Mouse (Mus musculus) macrophage (primary cell): ENCODE results near the gene Celsr3. TPM values are rescaled to one million over a fixed set of nuclear protein-coding genes. Genes with fewer than 3 reads are reported as not detected.

Source experiments
- H3K27ac ChIP-seq: fragments of 350-480 bp; formaldehyde crosslinking; 2 replicates; pipeline ENCODE4 v1.9.0; 2021
- H3K36me3 ChIP-seq: fragments of 350-480 bp; formaldehyde crosslinking; 2 replicates; pipeline ENCODE4 v1.9.0; 2021; ENCODE audit errors: inconsistent target
- H3K4me3 ChIP-seq: fragments of 350-480 bp; formaldehyde crosslinking; 2 replicates; pipeline ENCODE4 v1.9.0; 2021; ENCODE audit errors: inconsistent target
- H3K79me2 ChIP-seq: fragments of 350-480 bp; formaldehyde crosslinking; 2 replicates; pipeline ENCODE4 v1.9.0; 2021; ENCODE audit errors: inconsistent target
- WGBS: methylation state at CpG from one replicate; pipeline ENCODE4 v1.1.7; 2026; ENCODE audit warnings: inconsistent platforms; ENCODE audit not compliant: missing documents; 5-methylcytosine and 5-hydroxymethylcytosine counted together
- polyA plus RNA-seq: library from polyadenylated mRNA; stranded (reverse); fragments of 250-400 nt; gene quantifications from 3 replicates; pipeline ENCODE4 v1.2.4, GENCODE M21; 2018; ENCODE audit warnings: inconsistent platforms

The Celsr3 gene
- polyA plus RNA-seq, 1 experiment from 2014 or later, result 0.53 TPM

DNA sequence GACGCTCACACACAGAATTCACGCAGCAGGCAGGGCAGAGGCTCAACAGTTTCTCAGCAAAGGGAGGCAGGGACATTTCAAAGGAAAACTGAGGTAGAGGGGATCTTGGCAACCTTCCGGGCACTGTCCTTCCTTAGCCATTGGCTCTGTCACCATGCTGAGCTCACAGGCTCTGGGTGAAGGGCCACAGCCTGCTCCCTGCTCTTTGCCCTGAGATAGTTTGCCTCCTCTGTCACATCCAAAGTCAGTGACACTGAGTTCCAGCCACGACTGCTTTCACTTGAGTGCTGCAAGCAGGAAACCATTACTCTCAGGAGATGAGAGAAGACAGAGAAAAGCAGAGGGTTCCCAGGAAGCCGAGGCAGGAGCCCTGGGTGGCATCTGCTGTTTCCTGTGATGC is 6.0 kb upstream of the Celsr3 start:
- H3K4me3 ChIP-seq, result no peak overlapping the region
- no peak overlapping the region for H3K27ac ChIP-seq
- peaks cover 36% of the 10 kb centered on the region for H3K36me3 ChIP-seq
- H3K79me2 ChIP-seq, result no peaks in the 10 kb centered on the region
- WGBS, result 63% methylated on average over 5 of the region's 5 CpGs

DNA sequence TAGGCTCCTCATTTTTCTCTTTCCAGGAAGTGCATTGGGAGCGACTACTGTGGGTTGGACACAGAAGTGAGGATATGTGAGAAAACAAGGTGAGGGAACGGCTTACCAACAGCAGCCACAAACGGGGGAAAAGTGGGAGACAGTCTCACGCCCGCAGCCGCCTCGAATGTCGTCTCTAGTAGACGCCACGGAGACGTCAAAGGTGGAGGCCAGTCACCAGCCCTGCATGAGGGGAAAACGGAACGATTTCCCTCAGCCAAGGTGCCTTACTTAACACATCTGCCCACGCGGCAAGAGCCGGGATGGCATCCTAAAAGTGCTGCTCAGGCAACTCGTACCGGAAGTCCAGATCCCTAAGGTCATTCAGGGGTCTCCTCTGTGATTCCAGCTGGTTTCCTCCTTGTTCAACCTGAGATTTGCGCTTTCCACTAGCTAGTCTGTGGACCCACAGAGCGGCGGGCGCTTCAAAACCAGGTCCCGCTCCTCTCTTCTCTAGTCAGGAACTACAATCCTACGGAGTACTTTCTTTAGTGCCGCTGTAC is 1.9 kb upstream of the Celsr3 start:
- no peak overlapping the region for H3K4me3 ChIP-seq
- WGBS, result 15% methylated on average over 25 of the region's 25 CpGs
- no peaks in the 10 kb centered on the region for H3K79me2 ChIP-seq
- H3K36me3 ChIP-seq, result no peaks in the 10 kb centered on the region
- no peak overlapping the region for H3K27ac ChIP-seq

DNA sequence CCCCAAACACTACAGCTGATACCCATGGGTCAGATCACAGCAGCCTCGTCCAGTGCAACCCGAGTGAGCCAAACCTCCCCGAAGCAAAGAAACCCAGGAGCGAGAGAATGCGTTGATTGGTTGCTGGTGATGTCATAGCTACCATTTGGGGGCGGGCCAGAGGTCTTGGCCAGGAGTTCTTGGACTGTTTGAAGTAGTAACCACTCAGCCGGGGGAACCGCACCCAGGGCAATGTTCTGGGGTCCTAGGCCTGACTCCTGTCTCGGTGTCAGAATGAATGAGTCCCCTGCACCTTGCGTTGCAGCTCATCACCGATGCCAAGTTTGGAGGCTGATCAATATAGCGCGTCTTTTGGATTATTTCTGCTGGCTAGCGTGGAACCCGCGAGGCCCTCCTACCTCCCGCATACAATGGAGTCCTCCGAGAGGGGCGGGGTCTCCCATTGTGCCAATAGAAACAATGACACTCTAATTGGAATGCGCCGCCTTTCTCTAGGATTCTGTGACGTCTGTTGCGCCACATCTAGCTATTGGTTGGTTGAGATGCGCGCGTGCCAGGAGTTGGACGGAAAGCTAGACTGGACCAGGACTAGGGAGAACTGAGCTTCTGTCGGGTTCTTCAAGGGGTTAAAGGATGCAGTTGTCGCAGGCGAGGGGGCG is 1.2 kb upstream of the Celsr3 start:
- 11% methylated on average over 31 of the region's 31 CpGs for WGBS
- no peak overlapping the region for H3K27ac ChIP-seq
- H3K79me2 ChIP-seq, result no peaks in the 10 kb centered on the region
- H3K36me3 ChIP-seq, result no peaks in the 10 kb centered on the region
- H3K4me3 ChIP-seq, result no peak overlapping the region

DNA sequence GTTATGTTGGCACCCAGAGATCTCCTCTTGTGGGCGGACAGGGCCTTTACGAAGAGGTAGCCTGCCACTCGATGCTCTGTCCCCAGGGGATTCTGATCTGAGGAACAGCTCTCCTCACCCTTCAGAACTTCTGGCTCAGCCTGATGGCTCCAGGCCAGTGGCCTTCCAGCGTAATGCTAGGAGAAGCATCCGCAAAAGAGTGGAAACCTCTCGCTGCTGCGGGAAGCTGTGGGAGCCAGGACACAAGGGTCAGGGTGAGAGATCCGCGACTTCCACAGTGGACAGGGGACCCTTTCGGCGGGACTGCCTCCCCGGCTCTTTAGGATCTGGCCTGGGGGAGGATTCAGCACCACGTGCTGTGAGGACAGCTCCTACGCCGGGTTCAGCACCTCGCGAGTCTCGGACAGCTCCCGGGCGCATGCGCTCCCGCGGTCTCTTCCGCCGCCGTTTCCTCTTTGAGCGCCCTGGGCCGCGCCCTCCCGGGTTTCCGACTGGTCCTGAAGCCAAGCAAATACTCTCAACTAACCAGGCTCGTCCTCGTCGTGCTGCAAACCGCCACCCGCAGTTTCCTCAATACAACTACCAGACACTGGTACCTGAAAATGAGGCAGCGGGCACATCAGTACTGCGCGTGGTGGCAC is 700 bp downstream of the Celsr3 start:
- no peak overlapping the region for H3K27ac ChIP-seq
- WGBS, result 4% methylated on average over 31 of the region's 39 CpGs

DNA sequence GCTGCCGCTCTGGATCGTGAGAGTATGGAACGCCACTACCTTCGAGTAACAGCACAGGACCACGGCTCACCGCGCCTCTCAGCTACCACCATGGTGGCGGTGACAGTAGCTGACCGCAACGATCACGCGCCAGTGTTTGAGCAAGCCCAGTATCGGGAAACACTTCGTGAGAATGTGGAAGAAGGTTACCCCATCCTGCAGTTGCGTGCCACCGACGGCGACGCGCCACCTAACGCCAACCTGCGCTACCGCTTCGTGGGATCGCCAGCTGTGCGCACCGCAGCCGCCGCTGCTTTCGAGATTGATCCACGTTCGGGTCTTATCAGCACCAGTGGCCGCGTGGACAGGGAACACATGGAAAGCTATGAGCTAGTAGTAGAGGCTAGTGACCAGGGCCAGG is 1.3 kb downstream of the Celsr3 start:
- peak overlapping the region; percentile 20 for H3K4me3 ChIP-seq
- no peaks in the 10 kb centered on the region for H3K79me2 ChIP-seq
- H3K27ac ChIP-seq, result no peak overlapping the region
- 9% methylated on average over 32 of the region's 34 CpGs for WGBS
- no peaks in the 10 kb centered on the region for H3K36me3 ChIP-seq

More for the DNA sequence above, 700 bp downstream of the Celsr3 start:
- Histone ChIP-seq H3K36me3 (no peaks in the 10 kb centered on the region), H3K4me3 (peak overlapping the region; percentile 20), H3K79me2 (no peaks in the 10 kb centered on the region)

DNA sequence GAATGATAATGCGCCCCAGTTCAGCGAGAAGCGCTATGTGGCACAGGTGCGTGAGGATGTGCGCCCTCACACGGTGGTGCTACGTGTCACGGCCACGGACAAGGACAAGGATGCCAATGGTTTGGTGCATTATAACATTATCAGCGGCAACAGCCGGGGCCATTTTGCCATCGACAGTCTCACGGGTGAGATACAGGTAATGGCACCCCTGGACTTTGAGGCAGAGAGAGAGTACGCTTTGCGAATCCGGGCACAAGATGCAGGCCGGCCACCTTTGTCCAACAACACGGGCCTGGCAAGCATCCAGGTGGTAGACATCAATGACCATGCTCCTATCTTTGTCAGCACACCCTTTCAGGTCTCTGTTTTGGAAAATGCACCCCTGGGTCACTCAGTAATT is 1.8 kb downstream of the Celsr3 start:
- Histone ChIP-seq H3K79me2 (no peaks in the 10 kb centered on the region), H3K36me3 (no peaks in the 10 kb centered on the region), H3K27ac (no peak overlapping the region), H3K4me3 (no peak overlapping the region)
- WGBS, result 67% methylated on average over 17 of the region's 18 CpGs

GRCm38 (mm10) chr9:108831637-108832036 is 5.5 kb downstream of the Celsr3 start:
- Histone ChIP-seq H3K27ac (no peak overlapping the region), H3K4me3 (peak overlapping the region; percentile 18), H3K36me3 (no peaks in the 10 kb centered on the region), H3K79me2 (no peaks in the 10 kb centered on the region)
- WGBS, result under 1% methylated on average over 23 of the region's 23 CpGs

DNA sequence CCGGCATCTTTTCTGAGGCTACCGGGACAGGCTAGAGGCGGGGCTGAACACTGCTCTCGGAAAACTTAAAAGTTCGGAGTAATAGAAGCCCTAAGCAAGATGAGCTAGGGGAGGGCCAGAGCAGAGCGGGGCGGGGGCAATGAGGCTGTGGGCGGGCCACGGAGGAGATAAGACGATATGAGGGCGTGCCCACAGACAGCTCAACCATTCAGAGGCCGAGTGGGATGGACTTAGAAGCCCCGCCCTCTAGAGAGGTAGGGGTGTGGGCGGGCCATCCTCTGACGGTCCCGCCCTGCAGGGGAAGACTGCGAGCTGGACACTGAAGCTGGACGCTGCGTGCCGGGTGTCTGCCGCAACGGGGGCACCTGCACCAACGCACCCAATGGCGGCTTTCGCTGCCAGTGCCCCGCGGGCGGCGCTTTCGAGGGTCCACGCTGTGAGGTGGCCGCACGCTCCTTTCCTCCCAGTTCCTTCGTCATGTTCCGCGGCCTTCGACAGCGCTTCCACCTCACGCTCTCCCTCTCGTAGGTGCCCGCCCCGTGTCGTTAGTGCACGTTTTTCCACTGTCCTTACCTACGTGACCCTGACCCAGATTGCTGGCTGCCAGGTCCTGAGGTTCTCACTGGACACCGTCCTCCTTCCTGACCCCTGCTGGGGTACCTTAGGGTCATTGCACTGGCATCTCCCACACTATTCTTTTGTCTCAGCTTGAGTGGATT is 6.4 kb downstream of the Celsr3 start:
- Histone ChIP-seq H3K36me3 (no peaks in the 10 kb centered on the region), H3K79me2 (no peaks in the 10 kb centered on the region), H3K27ac (no peak overlapping the region), H3K4me3 (peak overlapping the region; percentile 18)
- 8% methylated on average over 44 of the region's 46 CpGs for WGBS

GRCm38 (mm10) chr9:108842989-108843388 is 16.9 kb downstream of the Celsr3 start:
- Histone ChIP-seq H3K36me3 (no peaks in the 10 kb centered on the region), H3K27ac (no peak overlapping the region), H3K79me2 (no peaks in the 10 kb centered on the region), H3K4me3 (no peak overlapping the region)
- 29% methylated on average over 14 of the region's 14 CpGs for WGBS

GRCm38 (mm10) chr9:108845390-108845789 is 19.3 kb downstream of the Celsr3 start:
- Histone ChIP-seq H3K36me3 (no peaks in the 10 kb centered on the region), H3K4me3 (no peak overlapping the region), H3K79me2 (no peaks in the 10 kb centered on the region), H3K27ac (no peak overlapping the region)
- WGBS, result 92% methylated on average over 5 of the region's 5 CpGs

DNA sequence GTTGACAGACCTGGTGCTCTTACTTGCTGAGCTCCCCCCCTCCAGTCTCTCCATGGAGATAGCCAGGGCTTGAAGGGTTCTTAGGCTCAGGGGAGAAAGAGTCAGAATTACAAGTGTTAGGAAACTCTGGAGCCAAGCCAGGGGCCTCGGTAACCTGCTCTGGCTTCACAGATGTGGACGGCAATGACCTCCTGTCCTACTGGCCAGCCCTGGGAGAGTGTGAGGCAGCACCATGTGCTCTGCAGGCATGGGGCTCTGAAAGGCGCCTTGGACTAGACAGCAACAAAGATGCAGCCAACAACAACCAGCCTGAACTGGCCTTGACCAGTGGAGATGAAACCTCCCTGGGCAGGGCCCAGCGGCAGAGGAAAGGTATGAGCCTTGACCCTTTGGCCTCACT is 21.3 kb downstream of the Celsr3 start:
- WGBS, result 91% methylated on average over 4 of the region's 4 CpGs
- Histone ChIP-seq H3K27ac (no peak overlapping the region), H3K79me2 (no peaks in the 10 kb centered on the region), H3K36me3 (no peaks in the 10 kb centered on the region), H3K4me3 (no peak overlapping the region)

- H3K79me2 ChIP-seq, result no peaks in the 10 kb centered on the region
- WGBS, result 90% methylated on average over 17 of the region's 17 CpGs
- no peak overlapping the region for H3K27ac ChIP-seq
Observed at GRCm38 (mm10) chr9:108848419-108848818, 22.3 kb downstream of the Celsr3 start.

DNA sequence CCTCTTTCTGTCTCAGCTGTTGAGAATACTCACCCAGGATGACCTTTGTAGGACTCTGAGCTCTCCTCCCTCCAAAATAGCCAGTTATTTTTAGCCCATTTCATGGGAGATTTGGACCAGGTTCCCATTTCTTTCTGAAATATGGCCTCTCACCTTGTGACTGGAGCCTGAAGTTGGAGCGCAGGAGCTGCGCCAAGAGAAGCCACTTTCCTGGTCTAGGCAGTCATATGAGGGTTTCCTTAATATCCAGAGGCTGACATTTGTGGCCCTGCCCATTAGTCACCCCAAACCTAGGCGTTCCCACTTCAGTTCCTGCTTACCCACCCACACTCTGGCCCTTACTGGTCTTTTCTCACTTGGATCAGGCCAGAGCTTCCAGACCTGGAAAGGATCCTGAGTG is 26.9 kb downstream of the Celsr3 start, which contains the start of gene Slc26a6:
Gene Slc26a6, plus strand, starts transcription at position 308 of the 400 bp plus-strand sequence.
- H3K4me3 ChIP-seq, result peak within 1 kb of the TSS; percentile 84

More at GRCm38 (mm10) chr9:108848419-108848818, 22.3 kb downstream of the Celsr3 start:
- no peak overlapping the region for H3K4me3 ChIP-seq
- H3K36me3 ChIP-seq, result no peaks in the 10 kb centered on the region

GRCm38 (mm10) chr9:108853635-108854240 is 27.6 kb downstream of the Celsr3 start:
- Histone ChIP-seq H3K79me2 (no peaks in the 10 kb centered on the region), H3K4me3 (peak overlapping the region; percentile 84), H3K36me3 (peaks cover 22% of the 10 kb centered on the region), H3K27ac (peak overlapping the region; percentile 93)
- 5% methylated on average over 25 of the region's 25 CpGs for WGBS

More for the DNA sequence above, 26.9 kb downstream of the Celsr3 start, which contains the start of gene Slc26a6:
- H3K27ac ChIP-seq, result peak within 1 kb of the TSS; percentile 93
- WGBS, result 64% methylated on average over 3 of the region's 3 CpGs
- H3K36me3 ChIP-seq, result peaks cover 15% of the 10 kb centered on the region
- no peaks in the 10 kb centered on the region for H3K79me2 ChIP-seq
